Mouse (Mus musculus) heart, embryonic 16.5 days (tissue): Measurements from ENCODE around the gene Psma7. TPM values are rescaled to one million over a fixed set of nuclear protein-coding genes. Genes with fewer than 3 reads are reported as not detected.

Experiments
- ATAC-seq: fragments of 200-750 bp; cut with Nextera tagmentation; replicated peaks from 2 replicates; pipeline ENCODE4 v1.8.0; 2017; ENCODE audit warnings: moderate number of reproducible peaks; ENCODE audit not compliant: insufficient read depth, low FRiP score; ENCODE audit errors: extremely low read depth
- H3K27ac ChIP-seq: fragments of 300-500 bp; sonication (generic); 2 replicates; pipeline ENCODE4 v1.5.1; 2014; ENCODE audit warnings: mild to moderate bottlenecking, low read length, control low read depth, moderate library complexity
- H3K27me3 ChIP-seq: fragments of 300-500 bp; sonication (generic); 2 replicates; pipeline ENCODE4 v1.6.1; 2014; ENCODE audit warnings: low read length, mixed read lengths; ENCODE audit not compliant: control insufficient read depth, insufficient read depth
- H3K36me3 ChIP-seq: fragments of 300-500 bp; sonication (generic); 2 replicates; pipeline ENCODE4 v1.6.1; 2014; ENCODE audit not compliant: control insufficient read depth, insufficient read depth
- H3K4me1 ChIP-seq: fragments of 300-500 bp; sonication (generic); 2 replicates; pipeline ENCODE4 v1.6.1; 2014; ENCODE audit warnings: low read length, mixed read lengths; ENCODE audit not compliant: control insufficient read depth, insufficient read depth
- H3K4me2 ChIP-seq: fragments of 300-500 bp; sonication (generic); 2 replicates; pipeline ENCODE4 v1.6.1; 2014; ENCODE audit warnings: low read depth, mild to moderate bottlenecking, control low read depth, low read length
- H3K4me3 ChIP-seq: fragments of 300-500 bp; sonication (generic); 2 replicates; pipeline ENCODE4 v1.5.1; 2014; ENCODE audit warnings: mild to moderate bottlenecking, control low read depth, low read length
- H3K9ac ChIP-seq: fragments of 300-500 bp; sonication (generic); 2 replicates; pipeline ENCODE4 v1.6.1; 2014; ENCODE audit warnings: low read length, control low read depth
- H3K9me3 ChIP-seq: fragments of 300-500 bp; sonication (generic); replicated peaks from 2 replicates; pipeline ENCODE4 v1.6.1; 2016; ENCODE audit warnings: low read length; ENCODE audit not compliant: control insufficient read depth
- WGBS: fragments of 180-500 bp; shearing (Covaris S2); extraction: QIAGEN DNeasy Blood & Tissue Kit; methylation state at CpG from one replicate; pipeline ENCODE4 v1.1.7; 2014; 5-methylcytosine and 5-hydroxymethylcytosine counted together
- polyA plus RNA-seq: library from polyadenylated mRNA; unstranded; fragments of >200 nt; fragmentation: Nextera tagmentation; extraction: Ambion mirVana; gene quantifications from 2 replicates; pipeline ENCODE4 v1.2.1, GENCODE M21; 2015

The Psma7 gene
- polyA plus RNA-seq, 1 experiment from 2014 or later: 421 TPM

GRCm38 (mm10) chr2:179989098-179989497 lies 53.1 kb downstream of the Psma7 start:
- peaks cover 21% of the 10 kb centered on the region for H3K4me1 ChIP-seq
- ATAC-seq: no peak
- no peaks in the 10 kb centered on the region for H3K27me3 ChIP-seq
- 65% methylated on average over 1 of the region's 1 CpGs for WGBS
- H3K27ac ChIP-seq: no peak overlapping the region
- H3K36me3 ChIP-seq: no peaks in the 10 kb centered on the region
- no peak overlapping the region for H3K9ac ChIP-seq
- no peaks in the 10 kb centered on the region for H3K9me3 ChIP-seq
- no peak overlapping the region for H3K4me2 ChIP-seq
- no peak overlapping the region for H3K4me3 ChIP-seq

DNA sequence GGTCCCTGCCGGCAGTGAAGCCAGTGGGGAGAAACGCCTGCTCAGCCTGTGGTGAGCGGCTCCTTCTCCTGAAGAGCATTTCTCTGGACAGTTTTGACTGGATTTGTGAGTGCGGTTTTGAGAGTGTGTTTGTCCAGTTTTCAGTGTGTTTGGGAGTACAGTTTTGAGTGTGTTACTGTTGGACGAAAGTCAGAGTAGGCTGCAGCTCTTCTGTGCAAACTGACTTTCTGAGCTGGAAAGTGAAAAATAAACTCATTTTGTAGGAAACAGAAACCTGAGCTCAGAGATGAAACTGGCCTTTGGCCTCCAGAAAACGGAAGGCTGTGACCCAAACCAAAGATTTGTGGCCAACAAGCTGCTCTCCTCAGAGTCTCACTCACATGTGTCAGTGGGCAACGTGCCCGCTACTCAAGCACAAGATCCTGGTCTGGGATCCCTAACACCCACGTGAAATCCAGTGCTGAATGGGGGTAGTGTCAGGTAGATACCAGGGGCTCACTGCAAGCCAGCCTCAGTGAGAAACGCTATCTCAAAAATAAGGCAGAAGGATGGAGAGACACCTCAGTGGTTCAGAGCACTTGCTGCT lies 55.7 kb downstream of the Psma7 start:
- Histone ChIP-seq H3K4me1 (peaks cover 25% of the 10 kb centered on the region), H3K9ac (no peak overlapping the region), H3K36me3 (no peaks in the 10 kb centered on the region), H3K4me3 (no peak overlapping the region), H3K4me2 (no peak overlapping the region), H3K9me3 (no peaks in the 10 kb centered on the region), H3K27ac (no peak overlapping the region), H3K27me3 (no peaks in the 10 kb centered on the region)
- ATAC-seq: no peak
- 63% methylated on average over 10 of the region's 10 CpGs for WGBS

Other genes with a start within 250 kb of the Psma7 start
- 2.1 TPM in 2 replicates for gene Taf4, start 65.8 kb downstream of the Psma7 start, polyA plus RNA-seq
- gene Lsm14b, start 17.4 kb downstream of the Psma7 start, polyA plus RNA-seq: 4.5 and 6.7 TPM in 2 replicates
- gene Ss18l1, start 76 bp upstream of the Psma7 start, polyA plus RNA-seq: 3.2 and 3.5 TPM in 2 replicates
- 30.2 and 30.8 TPM in 2 replicates for gene Mtg2, start 28.2 kb upstream of the Psma7 start, polyA plus RNA-seq
- 0.20 TPM in 1 of 2 replicates, not detected in the other for gene Hrh3, start 62.1 kb upstream of the Psma7 start, polyA plus RNA-seq
- 35.0 TPM in 2 replicates for gene Osbpl2, start 76.9 kb upstream of the Psma7 start, polyA plus RNA-seq
- gene Adrm1, start 129.1 kb upstream of the Psma7 start, polyA plus RNA-seq: 133 and 148 TPM in 2 replicates
- 17.7 and 32.1 TPM in 2 replicates for gene Lama5, start 183.4 kb upstream of the Psma7 start, polyA plus RNA-seq
- 208 and 247 TPM in 2 replicates for gene Rps21, start 214.9 kb upstream of the Psma7 start, polyA plus RNA-seq
- gene Cables2, start 231.1 kb upstream of the Psma7 start, polyA plus RNA-seq: 6.1 and 9.9 TPM in 2 replicates
- 0.05 and 0.22 TPM in 2 replicates for gene Rbbp8nl, start 247.4 kb upstream of the Psma7 start, polyA plus RNA-seq